Mouse (Mus musculus): ENCODE measurements around the gene Cnot6. TPM values are rescaled to one million over a fixed set of nuclear protein-coding genes. Genes with fewer than 3 reads are reported as not detected.

Gene Cnot6
- total and polyA plus RNA-seq, 2 experiments from 2014 or later = 26.9 to 28.9 TPM

GRCm38 (mm10) chr11:49655501-49655900 is 57.0 kb downstream of the Cnot6 start:
- no peak for DNase-seq (ENCODE audit: low spot score)
- no peak for ATAC-seq (ENCODE audit: low FRiP score)
- Histone ChIP-seq H3K36me3 (ENCODE audit: insufficient read depth, low read length) (no peaks in the 10 kb centered on the region), H3K27me3 (ENCODE audit: insufficient read depth, low read length) (no peaks in the 10 kb centered on the region), H3K4me2 (ENCODE audit: low read depth, low read length, poor library complexity, severe bottlenecking) (no peak overlapping the region), H3K27ac (ENCODE audit: low read depth, low read length) (no peak overlapping the region), H3K4me1 (ENCODE audit: insufficient read depth, low read length) (no peaks in the 10 kb centered on the region), H3K9ac (replicated peaks; ENCODE audit: low read length, poor library complexity, severe bottlenecking) (no peak overlapping the region), H3K4me3 (ENCODE audit: low read depth, low read length) (no peak overlapping the region), H3K9me3 (ENCODE audit: low read length) (no peaks in the 10 kb centered on the region)
- TF ChIP-seq CTCF (IDR thresholded peaks at IDR 0.05) = no peak

GRCm38 (mm10) chr11:49654651-49655050 is 57.9 kb downstream of the Cnot6 start:
- Histone ChIP-seq H3K36me3 (ENCODE audit: insufficient read depth, low read length) (no peaks in the 10 kb centered on the region), H3K4me1 (ENCODE audit: insufficient read depth, low read length) (no peaks in the 10 kb centered on the region), H3K4me3 (ENCODE audit: low read depth, low read length) (no peak overlapping the region), H3K9me3 (ENCODE audit: low read length) (no peaks in the 10 kb centered on the region), H3K9ac (replicated peaks; ENCODE audit: low read length, poor library complexity, severe bottlenecking) (no peak overlapping the region), H3K4me2 (ENCODE audit: low read depth, low read length, poor library complexity, severe bottlenecking) (no peak overlapping the region), H3K27me3 (ENCODE audit: insufficient read depth, low read length) (no peaks in the 10 kb centered on the region), H3K27ac (ENCODE audit: low read depth, low read length) (no peak overlapping the region)
- no peak for TF ChIP-seq CTCF (IDR thresholded peaks at IDR 0.05)
- DNase-seq (ENCODE audit: low spot score) (no peak), ATAC-seq (ENCODE audit: low FRiP score) (no peak)
- 86% methylated on average over 5 of the region's 5 CpGs for WGBS

GRCm38 (mm10) chr11:49653079-49653408 is 59.5 kb downstream of the Cnot6 start:
- 46% methylated on average over 11 of the region's 11 CpGs for WGBS
- Histone ChIP-seq H3K27me3 (ENCODE audit: insufficient read depth, low read length) (no peaks in the 10 kb centered on the region), H3K4me3 (ENCODE audit: low read depth, low read length) (no peak overlapping the region), H3K4me1 (ENCODE audit: insufficient read depth, low read length) (no peaks in the 10 kb centered on the region), H3K4me2 (ENCODE audit: low read depth, low read length, poor library complexity, severe bottlenecking) (peak overlapping the region; percentile 23), H3K36me3 (ENCODE audit: insufficient read depth, low read length) (no peaks in the 10 kb centered on the region), H3K27ac (ENCODE audit: low read depth, low read length) (no peak overlapping the region), H3K9ac (replicated peaks; ENCODE audit: low read length, poor library complexity, severe bottlenecking) (no peak overlapping the region), H3K9me3 (ENCODE audit: low read length) (no peaks in the 10 kb centered on the region)
- TF ChIP-seq CTCF (IDR thresholded peaks at IDR 0.05) = no peak
- DNase-seq (ENCODE audit: low spot score) (no peak), ATAC-seq (ENCODE audit: low FRiP score) (peak; percentile 42)

- Histone ChIP-seq H3K36me3 (ENCODE audit: insufficient read depth, low read length) (no peaks in the 10 kb centered on the region), H3K27ac (ENCODE audit: low read depth, low read length) (no peak overlapping the region), H3K4me1 (ENCODE audit: insufficient read depth, low read length) (no peaks in the 10 kb centered on the region), H3K4me2 (ENCODE audit: low read depth, low read length, poor library complexity, severe bottlenecking) (peak overlapping the region; percentile 23), H3K9me3 (ENCODE audit: low read length) (no peaks in the 10 kb centered on the region), H3K27me3 (ENCODE audit: insufficient read depth, low read length) (no peaks in the 10 kb centered on the region), H3K9ac (replicated peaks; ENCODE audit: low read length, poor library complexity, severe bottlenecking) (no peak overlapping the region), H3K4me3 (ENCODE audit: low read depth, low read length) (no peak overlapping the region)
- peak; percentile 88 for DNase-seq (ENCODE audit: low spot score)
- 22% methylated on average over 19 of the region's 19 CpGs for WGBS
- TF ChIP-seq CTCF (IDR thresholded peaks at IDR 0.05) = peak; percentile 78
- peak; percentile 83 for ATAC-seq (ENCODE audit: low FRiP score)
Observed at GRCm38 (mm10) chr11:49652401-49653078, 60.0 kb downstream of the Cnot6 start.

- 85% methylated on average over 10 of the region's 10 CpGs for WGBS
- no peak for TF ChIP-seq CTCF (IDR thresholded peaks at IDR 0.05)
- Histone ChIP-seq H3K4me2 (ENCODE audit: low read depth, low read length, poor library complexity, severe bottlenecking) (no peak overlapping the region), H3K36me3 (ENCODE audit: insufficient read depth, low read length) (no peaks in the 10 kb centered on the region), H3K9ac (replicated peaks; ENCODE audit: low read length, poor library complexity, severe bottlenecking) (no peak overlapping the region), H3K27me3 (ENCODE audit: insufficient read depth, low read length) (no peaks in the 10 kb centered on the region), H3K27ac (ENCODE audit: low read depth, low read length) (no peak overlapping the region), H3K4me1 (ENCODE audit: insufficient read depth, low read length) (no peaks in the 10 kb centered on the region), H3K4me3 (ENCODE audit: low read depth, low read length) (no peak overlapping the region), H3K9me3 (ENCODE audit: low read length) (no peaks in the 10 kb centered on the region)
- no peak for ATAC-seq (ENCODE audit: low FRiP score)
- DNase-seq (ENCODE audit: low spot score) = no peak
Observed at GRCm38 (mm10) chr11:49651762-49652322, 60.7 kb downstream of the Cnot6 start.

GRCm38 (mm10) chr11:49650994-49651761 is 61.3 kb downstream of the Cnot6 start:
- Histone ChIP-seq H3K27ac (ENCODE audit: low read depth, low read length) (no peak overlapping the region), H3K9me3 (ENCODE audit: low read length) (no peaks in the 10 kb centered on the region), H3K4me1 (ENCODE audit: insufficient read depth, low read length) (no peaks in the 10 kb centered on the region), H3K4me3 (ENCODE audit: low read depth, low read length) (no peak overlapping the region), H3K27me3 (ENCODE audit: insufficient read depth, low read length) (no peaks in the 10 kb centered on the region), H3K36me3 (ENCODE audit: insufficient read depth, low read length) (no peaks in the 10 kb centered on the region), H3K9ac (replicated peaks; ENCODE audit: low read length, poor library complexity, severe bottlenecking) (no peak overlapping the region), H3K4me2 (ENCODE audit: low read depth, low read length, poor library complexity, severe bottlenecking) (no peak overlapping the region)
- WGBS = 78% methylated on average over 16 of the region's 16 CpGs
- ATAC-seq (ENCODE audit: low FRiP score) = no peak
- no peak for DNase-seq (ENCODE audit: low spot score)
- no peak for TF ChIP-seq CTCF (IDR thresholded peaks at IDR 0.05)

Measured in midbrain, postnatal 0 days (tissue).